Mouse (Mus musculus): ENCODE results near the gene 2010111I01Rik.

DNA sequence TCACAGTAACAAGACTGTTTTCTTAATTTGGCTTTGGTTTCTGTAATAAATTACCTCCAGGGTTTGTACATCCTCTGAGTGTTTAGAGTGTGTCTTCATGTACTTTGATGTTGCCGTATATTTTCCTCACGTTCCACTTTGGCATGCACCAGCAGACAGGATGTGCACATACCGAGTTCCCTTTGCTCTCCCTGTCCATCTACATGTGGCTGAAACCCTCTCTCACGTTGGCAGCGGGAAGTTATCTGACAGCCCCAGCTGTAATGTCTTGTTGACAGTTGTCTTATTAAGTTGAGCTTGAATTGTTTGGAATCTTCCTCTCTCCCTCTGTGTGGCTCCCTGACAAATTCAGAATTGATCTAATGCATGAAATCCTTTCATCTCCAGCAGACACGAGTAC is 74.6 kb downstream of the 2010111I01Rik start:
- TF ChIP-seq CTCF (IDR thresholded peaks at IDR 0.05; ENCODE audit: extremely low read depth, insufficient read depth, low read length) (no peak), POLR2A (IDR thresholded peaks at IDR 0.05; ENCODE audit: extremely low read depth, insufficient read depth, low read length) (no peak)
